Mouse (Mus musculus) 3134 (cell line): ENCODE results near the gene Gm10643.

Experiments used
- DNase-seq: peaks from one replicate; pipeline ENCODE4 v3.0.0-alpha.2; 2011; ENCODE audit warnings: low spot score; ENCODE audit not compliant: insufficient read length; ENCODE audit errors: extremely low read depth

Gm10643 gene

DNA sequence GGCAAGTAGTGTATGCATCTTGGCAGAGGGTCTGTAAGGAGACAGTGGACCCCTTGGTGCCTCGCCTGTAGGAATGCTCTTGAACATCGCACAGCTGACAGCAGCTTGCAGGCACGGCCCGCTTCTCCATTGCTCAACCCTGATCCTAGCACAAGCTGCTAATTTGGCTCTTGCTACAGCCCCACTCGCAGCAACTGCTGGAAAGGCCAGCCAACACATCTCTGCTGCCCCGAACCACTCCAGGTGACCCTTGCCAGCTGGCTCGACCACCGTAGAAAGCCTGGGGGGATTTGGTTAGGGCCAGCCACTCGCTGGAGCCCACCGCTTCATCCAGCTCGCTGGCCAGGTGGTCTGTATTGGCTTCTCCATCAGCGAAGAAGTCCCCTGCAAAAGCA is 22.0 kb downstream of the Gm10643 start:
- DNase-seq, result no peak

DNA sequence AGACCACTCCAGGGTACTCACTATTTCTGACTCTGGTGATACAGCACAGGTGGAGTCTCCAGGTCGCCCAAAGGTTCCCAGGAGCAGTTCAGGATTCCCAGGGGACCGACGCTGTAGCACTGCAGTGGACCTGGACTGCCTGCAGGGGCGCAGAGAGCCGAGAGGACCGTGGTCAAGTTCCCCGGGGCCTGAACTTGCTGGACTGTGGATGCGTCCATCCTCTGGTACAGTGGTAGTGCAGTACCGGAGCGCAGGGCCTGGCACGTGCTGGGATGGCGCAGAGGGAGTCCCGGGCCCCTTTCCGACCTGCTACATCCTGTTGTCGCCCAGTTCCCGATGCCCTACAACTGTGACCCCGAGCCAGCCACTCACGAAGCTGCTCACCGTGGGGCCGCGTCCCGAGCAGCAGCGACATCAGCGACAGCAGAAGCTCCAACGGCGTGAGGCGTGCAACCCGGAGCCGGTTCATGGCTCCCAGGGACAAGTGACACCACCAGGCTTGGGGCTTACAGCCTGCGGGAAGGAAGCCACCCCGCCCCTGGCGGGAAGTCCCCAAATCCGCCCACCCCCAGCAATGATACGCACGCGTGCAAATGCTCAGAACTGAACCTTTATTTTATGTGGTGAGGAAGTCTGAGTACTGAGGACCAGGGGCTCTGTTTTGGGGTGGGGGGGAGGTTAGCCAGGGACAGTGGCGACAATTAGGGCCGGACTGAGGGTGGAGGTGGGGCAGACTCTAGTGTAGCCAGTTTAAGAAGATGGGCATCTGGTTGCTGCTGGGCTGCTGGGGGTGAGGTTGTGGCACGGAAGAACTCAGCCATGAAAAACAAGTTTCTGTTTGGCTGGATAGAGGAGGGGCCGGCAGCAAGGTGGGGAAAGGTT is 22.6 kb downstream of the Gm10643 start, which contains the start of gene Il27ra:
Gene Il27ra, minus strand, starts transcription at position 524 of the 882 bp plus-strand sequence.
- no peak for DNase-seq

GRCm38 (mm10) chr8:84039050-84039449 is 25.9 kb downstream of the Gm10643 start:
- DNase-seq, result no peak

GRCm38 (mm10) chr8:84038015-84038414 is 26.9 kb downstream of the Gm10643 start:
- DNase-seq, result no peak

- DNase-seq, result peak; percentile 58
Measured at GRCm38 (mm10) chr8:84032777-84033176, 32.2 kb downstream of the Gm10643 start.

DNA sequence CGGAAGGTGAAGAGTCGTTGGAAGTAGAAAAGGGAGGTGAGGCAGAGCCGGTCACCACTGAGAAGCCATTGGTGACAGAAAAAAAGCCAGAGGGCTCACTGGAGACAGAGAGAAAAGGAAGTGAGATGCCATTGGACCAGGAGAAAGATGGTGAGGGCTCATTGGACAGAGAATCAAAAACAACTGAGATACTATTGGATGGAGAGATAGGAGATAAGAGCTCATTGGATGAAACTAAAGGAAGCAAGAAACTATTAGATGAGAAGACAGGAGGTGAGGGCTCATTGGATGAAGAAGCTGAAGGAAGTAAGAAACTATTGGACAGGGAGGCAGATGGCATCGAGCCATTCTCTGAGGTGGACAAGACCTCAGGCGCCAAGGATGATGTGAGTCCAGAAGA is 35.7 kb downstream of the Gm10643 start:
- DNase-seq, result no peak

DNA sequence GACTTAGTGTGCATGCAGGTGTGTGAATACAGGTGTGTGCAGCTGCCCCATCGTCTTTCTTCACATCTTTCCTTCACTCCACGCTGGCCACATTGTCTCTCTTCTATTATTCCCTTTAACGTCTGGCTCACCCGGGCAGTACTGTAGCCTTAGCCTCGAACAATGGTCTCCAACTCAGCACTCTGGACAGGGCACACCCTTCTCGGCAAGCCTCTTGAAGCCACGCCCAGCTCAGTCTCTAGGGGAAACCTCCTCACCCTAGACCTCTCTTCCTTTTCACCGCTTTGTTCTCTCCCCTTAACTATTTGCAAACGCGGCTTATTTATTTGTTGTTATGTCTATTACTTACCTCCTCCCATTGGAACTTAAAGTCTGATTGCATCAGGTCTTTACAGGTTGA is 37.5 kb downstream of the Gm10643 start:
- DNase-seq, result no peak

GRCm38 (mm10) chr8:84025863-84026262 is 39.1 kb downstream of the Gm10643 start:
- no peak for DNase-seq

DNA sequence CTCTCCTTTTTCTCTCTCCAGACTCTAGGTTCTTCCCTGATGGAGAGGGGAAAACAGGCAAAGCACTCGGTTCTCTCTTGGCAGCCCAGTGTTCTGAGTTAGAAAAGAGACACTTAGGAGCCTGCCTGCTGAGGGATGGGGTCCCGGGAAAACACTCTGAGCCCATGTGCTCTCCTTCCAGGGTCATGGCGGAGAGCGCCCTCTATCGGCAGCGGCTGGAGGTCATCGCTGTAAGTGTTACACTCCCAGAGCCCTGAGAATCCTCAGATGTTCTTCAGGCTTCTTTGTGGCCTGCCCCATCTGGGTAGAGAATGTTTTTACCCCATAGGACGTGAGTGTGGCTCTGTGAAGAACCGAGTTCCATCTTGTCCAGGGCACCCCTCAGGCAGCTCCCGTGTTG is 40.8 kb downstream of the Gm10643 start:
- DNase-seq, result no peak

DNA sequence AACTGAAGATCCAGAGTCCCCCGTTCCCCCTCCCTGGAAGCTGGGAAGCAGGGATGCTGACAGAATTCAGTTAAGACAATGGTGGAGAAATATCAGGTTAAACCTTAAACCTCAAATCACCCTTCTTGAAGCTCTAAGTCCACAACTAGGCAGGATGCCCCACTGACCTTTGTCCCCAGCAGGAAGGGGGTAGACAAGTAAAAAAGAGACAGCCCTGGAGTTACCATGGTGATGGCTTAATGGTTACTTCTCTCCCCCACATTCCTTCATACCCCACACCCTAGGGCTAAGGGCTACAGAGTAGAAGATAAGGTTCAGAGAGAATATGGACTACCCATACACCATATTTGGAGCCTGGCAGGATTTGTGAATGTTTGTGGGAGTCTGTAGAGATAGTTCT is 41.3 kb downstream of the Gm10643 start:
- DNase-seq, result no peak

- peak; percentile 84 for DNase-seq
Measured at GRCm38 (mm10) chr8:84023085-84023484, 41.9 kb downstream of the Gm10643 start.

GRCm38 (mm10) chr8:84021569-84021968 is 43.4 kb downstream of the Gm10643 start:
- peak; percentile 48 for DNase-seq

GRCm38 (mm10) chr8:84021096-84021495 is 43.8 kb downstream of the Gm10643 start, which contains the start of gene Palm3:
Gene Palm3, plus strand, starts transcription at chr8:84021471.
- no peak for DNase-seq

DNA sequence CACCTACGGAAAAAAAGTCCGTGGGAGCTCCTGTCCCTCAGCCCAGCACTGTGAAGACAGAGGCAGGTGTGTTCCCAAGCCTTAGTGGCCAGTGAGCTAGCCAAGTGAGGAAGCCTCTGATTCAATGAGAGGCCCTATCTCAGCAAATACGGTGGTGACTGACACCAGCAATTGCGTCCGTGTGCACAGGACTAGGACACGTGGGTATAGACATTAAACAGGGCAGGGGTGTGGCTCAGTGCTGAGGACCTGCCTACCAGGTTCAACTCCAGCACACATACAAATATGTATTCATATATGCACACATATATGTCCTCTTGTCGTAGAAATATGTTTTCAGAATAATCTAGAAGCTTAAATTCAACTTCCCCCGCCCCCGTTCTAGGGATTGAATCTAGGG is 45.2 kb downstream of the Gm10643 start:
- no peak for DNase-seq

GRCm38 (mm10) chr8:84015833-84016232 is 49.1 kb downstream of the Gm10643 start:
- DNase-seq, result no peak
